Mouse (Mus musculus) brain, embryonic 14.5 days (tissue): ENCODE results near the gene Zbtb20.

ENCODE experiments used
- CTCF ChIP-seq: fragments of 200-500 bp; IDR thresholded peaks from 2 replicates; pipeline ENCODE4 v1.5.1; 2012; ENCODE audit warnings: inconsistent platforms, mild to moderate bottlenecking, moderate library complexity, borderline replicate concordance; ENCODE audit not compliant: insufficient read depth, insufficient read length; ENCODE audit errors: extremely low read depth
- POLR2A ChIP-seq: fragments of 200-500 bp; IDR thresholded peaks from 2 replicates; pipeline ENCODE4 v1.6.1; 2012; ENCODE audit warnings: mild to moderate bottlenecking, inconsistent platforms, borderline replicate concordance; ENCODE audit not compliant: poor library complexity, insufficient read depth, insufficient read length, severe bottlenecking; ENCODE audit errors: extremely low read depth

DNA sequence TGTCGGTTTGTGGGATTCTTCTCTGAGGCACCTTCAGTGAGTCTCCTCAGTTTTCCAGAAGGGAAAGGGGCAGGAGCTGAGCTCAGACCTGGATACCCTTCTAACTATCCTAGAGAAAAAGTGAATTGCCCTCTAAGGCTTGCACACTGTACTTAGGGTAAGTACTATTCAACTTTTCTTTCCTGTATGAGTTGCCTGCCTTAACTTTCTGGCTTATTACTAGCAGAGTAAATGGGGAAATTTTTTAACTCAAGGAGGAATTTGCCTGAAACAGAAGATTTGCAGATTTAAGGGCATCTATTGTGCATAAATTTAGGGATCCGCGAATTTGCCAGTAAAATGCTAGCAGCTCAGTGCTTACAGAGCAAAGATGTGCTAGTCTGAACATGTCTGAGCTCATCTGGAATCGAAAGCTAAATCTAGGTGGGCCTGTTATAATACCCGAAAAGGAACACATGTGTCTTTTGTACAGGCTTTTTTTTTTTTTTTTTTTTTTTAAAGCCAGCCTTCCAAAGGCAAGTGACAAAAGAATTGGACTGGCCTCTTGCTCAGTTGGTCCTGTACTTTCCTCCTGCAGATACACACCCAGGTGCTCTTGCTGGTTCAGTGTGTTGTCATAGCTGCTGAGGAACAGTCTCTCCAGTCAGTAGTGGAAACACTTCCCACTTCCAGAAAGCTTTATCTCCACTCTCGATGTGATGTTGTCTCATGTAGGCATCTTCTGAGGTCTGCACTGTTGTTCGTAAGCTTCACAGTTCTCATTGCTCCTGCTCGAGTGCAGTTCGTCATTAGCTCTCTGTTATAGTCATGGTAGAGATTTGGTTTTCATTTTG is 632.7 kb downstream of the Zbtb20 start:
- no peak for TF ChIP-seq CTCF
- TF ChIP-seq POLR2A: no peak
